Mouse (Mus musculus): ENCODE results near the gene Pde4dip.
A peak's percentile ranks its signal among the peaks of the same experiment; 100 is the strongest.

Gene Pde4dip

DNA sequence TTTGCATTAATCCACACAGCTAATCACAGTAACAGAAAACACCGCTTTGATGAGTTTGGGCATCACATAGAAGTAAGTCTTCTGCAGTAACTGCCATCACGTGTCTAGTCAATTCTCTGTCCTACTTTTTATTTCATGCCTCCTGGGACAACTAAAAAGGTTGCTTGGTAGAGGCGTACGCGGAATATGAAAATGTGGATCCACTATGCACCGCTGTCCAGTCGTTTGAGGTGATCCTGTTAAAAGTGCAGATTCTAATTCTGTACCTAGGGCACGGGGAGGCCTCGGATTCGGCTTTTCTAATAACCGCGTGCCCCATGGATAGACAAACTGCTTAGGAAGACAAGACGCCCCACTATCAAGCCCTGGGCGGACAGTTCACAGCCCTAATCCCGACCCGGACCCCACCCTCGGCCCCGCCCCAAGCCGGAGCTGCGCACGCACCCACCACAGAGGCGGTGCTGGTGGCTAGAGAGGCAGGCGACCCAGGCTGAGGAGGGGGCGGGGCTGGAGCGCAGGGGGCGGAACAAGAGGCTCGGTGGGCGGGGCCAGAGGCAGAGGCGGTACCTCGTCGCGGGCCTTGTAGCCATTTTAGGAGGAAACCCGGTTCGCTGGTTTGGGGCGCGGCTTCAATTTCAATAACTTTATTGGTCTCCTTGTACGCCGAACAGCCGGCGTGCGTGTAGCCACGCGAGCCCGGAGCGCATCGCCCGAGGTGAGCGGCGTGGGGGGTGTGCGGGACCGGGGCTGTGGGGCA is 230.7 kb downstream of the Pde4dip start, which contains the start of gene Prkab2:
TSS of gene Prkab2 (plus strand) at position 539 of the 757 bp plus-strand sequence.
- DNase-seq (ENCODE audit: low read depth, low spot score), result peak; percentile 97

DNA sequence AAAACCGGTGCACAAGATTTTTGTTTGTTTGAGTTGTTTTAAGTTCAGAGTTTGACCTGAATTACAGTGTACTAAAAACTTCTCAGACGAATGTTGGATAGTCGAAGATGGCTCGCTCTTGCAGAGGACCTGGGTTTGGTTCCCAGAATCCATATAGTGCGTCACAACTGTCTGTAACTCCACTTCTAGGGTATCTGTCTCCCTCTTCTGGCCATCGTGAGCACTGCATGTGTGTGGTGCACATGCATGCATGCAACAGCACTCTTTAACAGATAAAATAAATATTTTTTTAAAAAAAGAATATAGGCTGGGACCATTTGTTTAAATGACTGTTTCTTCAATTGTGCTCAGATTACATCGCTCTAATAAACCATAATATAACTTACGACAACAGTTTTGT is 233.6 kb downstream of the Pde4dip start:
- peak; percentile 81 for DNase-seq (ENCODE audit: low read depth, low spot score)

DNA sequence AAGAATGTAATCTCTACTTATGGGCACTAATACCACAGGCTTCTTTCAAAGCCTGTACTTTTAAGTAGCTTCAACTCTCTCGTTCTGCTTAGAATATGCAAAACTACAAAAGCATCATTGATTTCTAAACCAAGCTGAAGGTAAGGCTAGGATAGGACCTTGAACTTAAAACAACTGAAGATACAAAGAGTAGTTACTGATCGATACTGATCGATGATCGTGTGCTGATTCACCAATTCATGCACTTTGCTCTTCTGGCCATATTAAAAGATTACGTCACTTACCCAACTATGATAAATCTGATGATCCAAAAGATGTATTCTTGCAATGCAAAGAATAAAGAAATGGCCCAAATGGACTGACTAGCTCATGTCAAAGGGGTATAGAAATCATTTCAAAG is 234.7 kb downstream of the Pde4dip start:
- no peak for DNase-seq (ENCODE audit: low read depth, low spot score)

DNA sequence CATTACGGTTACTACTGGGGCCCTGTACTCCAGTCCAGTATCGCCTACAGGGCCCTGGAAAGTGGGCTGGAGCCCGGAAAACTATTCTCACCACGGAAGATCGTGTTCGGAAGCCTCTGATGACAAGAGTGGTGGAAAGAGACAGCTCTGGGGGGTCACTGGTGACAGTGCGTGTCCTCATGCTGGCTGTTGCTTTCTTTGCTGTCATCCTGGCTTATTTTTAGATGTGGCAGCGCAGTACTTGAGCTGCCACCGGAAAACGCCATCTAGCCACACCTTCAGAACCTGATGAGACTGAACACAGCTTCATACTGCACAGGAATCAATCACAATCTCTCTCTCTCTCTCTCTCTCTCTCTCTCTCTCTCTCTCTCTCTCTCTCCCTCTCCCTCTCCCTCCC is 236.9 kb downstream of the Pde4dip start:
- DNase-seq (ENCODE audit: low read depth, low spot score), result no peak

DNA sequence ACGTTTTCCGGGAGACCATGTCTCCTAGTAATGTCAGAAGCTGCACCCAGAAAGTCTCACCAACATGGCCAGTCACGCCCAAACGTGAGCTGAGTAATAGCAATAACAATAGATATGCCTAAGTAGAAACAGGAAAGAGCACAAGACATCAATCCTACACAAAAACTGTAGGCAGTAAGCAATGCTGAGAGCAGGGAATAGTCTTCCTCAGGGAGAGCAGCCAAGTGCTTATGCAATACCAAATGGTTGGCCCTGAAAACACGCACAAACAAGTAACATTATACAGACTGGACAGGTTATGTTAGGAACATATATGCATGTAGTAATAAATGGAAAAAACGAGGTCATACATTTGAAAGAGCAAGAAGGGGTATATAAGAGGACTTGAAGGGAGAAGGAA is 239.0 kb downstream of the Pde4dip start:
- no peak for DNase-seq (ENCODE audit: low read depth, low spot score)

DNA sequence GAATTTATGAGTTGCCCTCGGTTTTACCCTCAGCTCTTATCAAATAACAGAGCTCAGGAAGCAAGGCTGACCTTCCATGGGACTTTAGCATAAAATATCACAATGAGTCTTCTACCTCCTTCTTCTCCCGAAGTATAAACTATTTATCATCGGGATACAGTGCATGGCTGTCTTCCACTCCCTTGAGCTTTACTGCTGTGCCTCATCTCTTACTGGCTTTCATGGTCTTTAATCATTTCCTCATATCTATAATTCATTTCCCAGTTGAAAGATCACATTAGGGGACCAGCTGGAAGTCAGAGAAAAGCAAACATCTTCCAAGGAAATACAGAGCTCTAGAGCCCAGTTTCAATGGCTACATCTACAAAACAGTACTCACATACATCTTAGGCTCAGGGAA is 239.5 kb downstream of the Pde4dip start:
- DNase-seq (ENCODE audit: low read depth, low spot score), result no peak

DNA sequence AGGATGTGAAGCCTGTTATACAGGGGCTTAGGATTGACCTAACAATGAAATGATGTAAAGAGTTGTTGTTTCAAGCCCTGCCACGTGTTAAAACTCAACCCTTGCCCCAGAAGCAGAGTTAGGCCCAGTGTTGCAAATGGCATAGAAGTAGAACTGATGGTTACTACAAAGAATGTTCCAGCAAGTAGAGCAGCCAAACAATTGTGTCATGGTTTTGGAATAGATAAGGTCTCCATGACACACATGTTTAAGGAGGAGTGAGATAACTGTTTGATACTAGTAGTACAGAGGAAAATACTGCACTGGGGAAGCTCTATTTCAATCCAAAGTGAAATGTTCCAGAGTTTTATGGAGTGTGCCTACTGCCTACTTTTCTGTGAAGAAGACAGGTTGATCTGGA is 240.0 kb downstream of the Pde4dip start:
- DNase-seq (ENCODE audit: low read depth, low spot score), result no peak

DNA sequence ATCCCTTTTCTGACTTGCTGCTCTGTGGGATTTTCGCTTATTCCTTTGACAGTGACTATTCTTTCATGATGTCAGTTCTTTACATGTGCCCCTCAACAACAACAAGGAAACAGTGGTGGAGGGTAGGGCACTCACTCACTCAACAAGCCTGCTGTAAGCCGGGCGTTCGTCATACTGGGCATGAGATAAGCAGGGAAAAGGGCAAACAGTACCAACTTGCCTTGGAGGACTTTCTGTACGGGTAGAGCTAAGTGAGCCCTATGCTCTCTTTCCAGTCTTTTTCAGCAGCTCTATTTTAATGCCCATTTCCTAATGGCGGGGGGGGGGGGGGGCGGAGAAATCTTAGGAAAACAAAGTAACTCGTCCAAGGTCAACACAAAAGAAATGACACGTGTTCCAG is 246.5 kb downstream of the Pde4dip start:
- DNase-seq (ENCODE audit: low read depth, low spot score), result no peak

DNA sequence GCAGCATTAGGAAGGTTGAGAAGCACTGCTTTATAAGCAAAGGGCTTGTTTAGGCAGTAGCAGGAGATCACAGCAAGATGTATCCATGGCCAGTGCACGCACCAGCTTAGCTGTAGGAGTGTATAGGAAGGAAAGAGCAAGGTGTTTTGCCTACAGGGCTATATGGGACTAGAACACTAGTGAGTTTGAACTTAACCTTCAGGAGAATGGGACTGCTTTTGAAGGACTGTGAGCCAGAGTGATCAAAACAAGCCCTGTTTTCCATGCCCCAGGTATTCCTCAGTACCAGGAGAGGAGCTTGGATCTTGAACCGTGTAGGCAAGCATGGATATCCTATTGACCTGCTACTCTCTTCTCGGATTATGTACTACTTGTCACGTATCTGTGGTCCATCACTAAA is 247.1 kb downstream of the Pde4dip start:
- no peak for DNase-seq (ENCODE audit: low read depth, low spot score)

Data from ES-CJ7 (cell line).